Mouse (Mus musculus) ES-Bruce4 (cell line): Measurements from ENCODE around the gene Sept10.

Source experiments
- CTCF ChIP-seq: IDR thresholded peaks from one replicate; pipeline ENCODE4 v1.8.1; 2011; ENCODE audit warnings: low read depth, low read length
- EP300 ChIP-seq: IDR thresholded peaks from 2 replicates; pipeline ENCODE4 v1.6.1; 2011; ENCODE audit warnings: low read depth, low read length; ENCODE audit not compliant: insufficient read depth
- POLR2A ChIP-seq: IDR thresholded peaks from one replicate; pipeline ENCODE4 v1.8.1; 2011; ENCODE audit warnings: low read length; ENCODE audit not compliant: insufficient read depth

- no peak for TF ChIP-seq CTCF
- no peak for TF ChIP-seq POLR2A
- TF ChIP-seq EP300 = no peak
Observed at GRCm38 (mm10) chr10:59150938-59151657, 70.5 kb downstream of the Sept10 start.
